Mouse (Mus musculus): ENCODE data around the gene Appbp2.

- TF ChIP-seq CTCF (IDR thresholded peaks at IDR 0.05) (peak; percentile 35), EP300 (IDR thresholded peaks at IDR 0.05) (no peak)
Measured at GRCm38 (mm10) chr11:85139581-85140540, 95.1 kb downstream of the Appbp2 start, which contains the start of gene Usp32.
